Comparison of ENCODE assay signal across 10 mouse cellular contexts in the genomic region with DNA sequence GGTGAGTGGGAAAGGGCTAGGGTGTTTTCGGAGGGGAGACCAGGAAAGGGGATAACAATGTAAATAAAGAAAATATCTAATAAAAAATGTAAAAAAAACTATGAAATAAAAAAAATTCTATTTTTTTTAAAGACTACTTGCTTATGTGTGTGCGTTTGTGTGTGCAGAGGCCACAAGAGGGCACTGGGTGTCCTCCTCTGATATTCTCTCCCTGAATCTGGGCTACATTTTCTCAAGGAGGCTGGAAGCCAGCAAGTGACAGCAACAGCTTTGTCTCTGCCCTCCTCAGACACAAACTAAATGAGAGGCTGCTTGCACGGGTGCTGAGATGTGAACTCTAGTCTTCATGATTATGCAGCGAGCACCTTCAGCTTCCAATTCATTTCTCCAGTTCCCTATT. TPM values are rescaled to one million over a fixed set of nuclear protein-coding genes. Genes with fewer than 3 reads are reported as not detected.
DNase-seq lines count a peak whose midpoint lies in the region; ATAC-seq and TF ChIP-seq lines count a peak whose summit lies in the region.
"Had no signal": no experiment of that assay in that cellular context is flagged by ENCODE, and none has a peak within 500 bp of the region (broad histone marks: within the 10 kb centered on the region; RNA-seq: fewer than 3 reads in every experiment).

No protein-coding gene starts in this region.

- TF ChIP-seq CTCF in E14TG2a.4 (conservative IDR thresholded peaks at IDR 0.05; ENCODE audit: low read length), result 0 out of 2 replicates have a peak, but pooled peaks have one; percentile 9
- TF ChIP-seq CTCF in bone marrow, adult 2 months (IDR thresholded peaks at IDR 0.05; ENCODE audit: control insufficient read depth, insufficient read depth, low read length), result peak; percentile 52
- TF ChIP-seq CTCF in lung, embryonic 14.5 days (IDR thresholded peaks at IDR 0.05; ENCODE audit: low read depth), result peak; percentile 24; the same call in 1 of the 2 replicates

- no peak overlapping the region for H3K9ac ChIP-seq in lung, embryonic 14.5 days
- H3K9ac ChIP-seq: embryonic facial prominence, embryonic 13.5 days; lung, embryonic 15.5 days had no signal

- ATAC-seq in lung, embryonic 14.5 days (ENCODE audit: insufficient read depth), result no peak

- no peak overlapping the region for H3K4me3 ChIP-seq in E14TG2a.4 (replicated peaks; ENCODE audit: low read length)
- no peak overlapping the region for H3K4me3 ChIP-seq in bone marrow, adult 2 months (replicated peaks; ENCODE audit: control insufficient read depth, low read depth, low read length)
- H3K4me3 ChIP-seq in lung, embryonic 14.5 days (ENCODE audit: low read depth, low read length), result no peak overlapping the region
- H3K4me3 ChIP-seq: embryonic facial prominence, embryonic 13.5 days; lung, embryonic 15.5 days had no signal

- no peak for TF ChIP-seq POLR2A in bone marrow, adult 2 months (IDR thresholded peaks at IDR 0.05; ENCODE audit: borderline replicate concordance, control insufficient read depth, low read depth, low read length)

- H3K27ac ChIP-seq in bone marrow, adult 2 months (ENCODE audit: control insufficient read depth, insufficient read depth, low read depth, low read length, poor library complexity), result no peak overlapping the region
- H3K27ac ChIP-seq in lung, embryonic 14.5 days (ENCODE audit: low read depth), result no peak overlapping the region
- H3K27ac ChIP-seq: embryonic facial prominence, embryonic 13.5 days; lung, embryonic 15.5 days had no signal

- H3K27me3 ChIP-seq in E14TG2a.4 (ENCODE audit: insufficient read depth, low read length), result no peaks in the 10 kb centered on the region
- H3K27me3 ChIP-seq in lung, embryonic 14.5 days (ENCODE audit: insufficient read depth, low read length), result no peaks in the 10 kb centered on the region
- H3K27me3 ChIP-seq: embryonic facial prominence, embryonic 13.5 days; lung, embryonic 15.5 days had no signal

- peak; percentile 44 for DNase-seq in kidney, postnatal 14 days
- DNase-seq in kidney, adult 18-20 months, result no peak
- DNase-seq in lung, embryonic 14.5 days, result peak; percentile 49
- DNase-seq in right cerebral cortex, adult 2 months (ENCODE audit: low spot score in 2 of 2), result no peak
- no peak for DNase-seq in layer of hippocampus, adult 8-10 months (ENCODE audit: low spot score in 2 of 2)

- H3K9me3 ChIP-seq in E14TG2a.4 (ENCODE audit: low read length), result no peaks in the 10 kb centered on the region
- H3K9me3 ChIP-seq in lung, embryonic 14.5 days (ENCODE audit: low read depth, low read length), result no peaks in the 10 kb centered on the region
- H3K9me3 ChIP-seq: embryonic facial prominence, embryonic 13.5 days; lung, embryonic 15.5 days had no signal

- 65% methylated on average over 4 of the region's 4 CpGs for WGBS in bone marrow, adult 2 months
- 65% methylated on average over 4 of the region's 4 CpGs for WGBS in lung, embryonic 14.5 days

- H3K36me3 ChIP-seq in E14TG2a.4 (ENCODE audit: insufficient read depth, low read length), result 0 out of 2 replicates have a peak, but pooled peaks cover 7% of the 10 kb centered on the region
- no peaks in the 10 kb centered on the region for H3K36me3 ChIP-seq in lung, embryonic 14.5 days (ENCODE audit: insufficient read depth)
- H3K36me3 ChIP-seq: embryonic facial prominence, embryonic 13.5 days; lung, embryonic 15.5 days had no signal

- peaks cover 10% of the 10 kb centered on the region for H3K4me1 ChIP-seq in E14TG2a.4 (replicated peaks; ENCODE audit: low read depth, low read length)
- H3K4me1 ChIP-seq in bone marrow, adult 2 months (ENCODE audit: control insufficient read depth, insufficient read depth, low read length), result peaks cover 11% of the 10 kb centered on the region
- H3K4me1 ChIP-seq in lung, embryonic 14.5 days (ENCODE audit: insufficient read depth), result no peaks in the 10 kb centered on the region
- H3K4me1 ChIP-seq: embryonic facial prominence, embryonic 13.5 days; lung, embryonic 15.5 days had no signal

- H3K4me2 ChIP-seq in lung, embryonic 14.5 days, result no peak overlapping the region
- H3K4me2 ChIP-seq: embryonic facial prominence, embryonic 13.5 days; lung, embryonic 15.5 days had no signal

RNA-seq across cellular contexts. Expression of a gene that starts 14.4 kb away (rescaled TPM):
- not detected in 2 replicates for polyA plus RNA-seq in bone marrow, adult 2 months (2011; ENCODE audit: insufficient read depth, insufficient read length, low replicate concordance, missing spikeins)
- polyA plus RNA-seq in lung, embryonic 14.5 days (2014; fragmentation: Nextera tagmentation; extraction: Ambion mirVana), result not detected in 2 replicates
- 1 to 10 TPM in 1 of 4 experiments, not detected in 3; 10.0 TPM for total RNA-seq in layer of hippocampus, adult 8-10 months (2022)
- polyA plus RNA-seq: embryonic facial prominence, embryonic 13.5 days; lung, embryonic 15.5 days; stomach, embryonic 16.5 days had no signal

RNA-seq across cellular contexts. Expression of a gene that starts 42.5 kb away (rescaled TPM):
- polyA plus RNA-seq in bone marrow, adult 2 months (2011; ENCODE audit: insufficient read depth, insufficient read length, low replicate concordance, missing spikeins), result 7.7 and 14.3 TPM in 2 replicates
- polyA plus RNA-seq in lung, embryonic 14.5 days (2014; fragmentation: Nextera tagmentation; extraction: Ambion mirVana), result 118 and 120 TPM in 2 replicates
- 10 to 100 TPM; 33.8 to 41.4 (median 35.8) TPM for total RNA-seq in layer of hippocampus, adult 8-10 months (2022)

RNA-seq across cellular contexts. Expression of a gene that starts 58.8 kb away (rescaled TPM):
- 58.2 and 62.7 TPM in 2 replicates for polyA plus RNA-seq in bone marrow, adult 2 months (2011; ENCODE audit: insufficient read depth, insufficient read length, low replicate concordance, missing spikeins)
- polyA plus RNA-seq in lung, embryonic 14.5 days (2014; fragmentation: Nextera tagmentation; extraction: Ambion mirVana), result 83.0 and 91.2 TPM in 2 replicates
- total RNA-seq in layer of hippocampus, adult 8-10 months (2022), result 100 to 1,000 TPM; 147 to 159 (median 153) TPM

RNA-seq across cellular contexts. Expression of a gene that starts 58.8 kb away (rescaled TPM):
- polyA plus RNA-seq in bone marrow, adult 2 months (2011; ENCODE audit: insufficient read depth, insufficient read length, low replicate concordance, missing spikeins), result 81.6 and 126 TPM in 2 replicates
- polyA plus RNA-seq in lung, embryonic 14.5 days (2014; fragmentation: Nextera tagmentation; extraction: Ambion mirVana), result 132 TPM in 2 replicates
- 100 to 1,000 TPM; 119 to 124 (median 119) TPM for total RNA-seq in layer of hippocampus, adult 8-10 months (2022)

Comparison
In these comparisons a context has a peak if more than half of its experiments do, and no peak if none do; other contexts are left out.
1. DNase-seq: peak in kidney, postnatal 14 days (single experiment) and lung, embryonic 14.5 days (single experiment); none in kidney, adult 18-20 months (single experiment), right cerebral cortex, adult 2 months (0 of 2) and layer of hippocampus, adult 8-10 months (0 of 2).
2. Peak in every context shown above with its lines, with median percentiles within 50 percentile points of each other: CTCF ChIP-seq.